Mouse (Mus musculus): ENCODE measurements at regions not wholly inside any gene's neighbourhood (a gene's known extent, or its start where the extent isn't known, plus 50 kb on each side); places are given as distances from the start of the nearest gene placed in this dataset.

- no peak overlapping the region for H3K4me2 ChIP-seq (ENCODE audit: low read depth)
- H3K36me3 ChIP-seq (ENCODE audit: insufficient read depth), result no peaks in the 10 kb centered on the region
- WGBS, result 92% methylated on average over 7 of the region's 7 CpGs
- no peak overlapping the region for H3K4me3 ChIP-seq (ENCODE audit: low read depth, low read length)
- no peak overlapping the region for H3K27ac ChIP-seq (ENCODE audit: low read depth, low read length)
- no peaks in the 10 kb centered on the region for H3K9me3 ChIP-seq (ENCODE audit: low read length)
- ATAC-seq (no peak), DNase-seq (no peak)
- H3K9ac ChIP-seq, result no peak overlapping the region
- no peak for TF ChIP-seq CTCF (IDR thresholded peaks at IDR 0.05; ENCODE audit: low read depth)
- H3K27me3 ChIP-seq (ENCODE audit: insufficient read depth, low read length), result no peaks in the 10 kb centered on the region
- no peaks in the 10 kb centered on the region; the same call in 1 of the 2 replicates for H3K4me1 ChIP-seq (ENCODE audit: insufficient read depth)
Observed at GRCm38 (mm10) chr14:47991546-47991945, 129.1 kb upstream of the Peli2 start.

GRCm38 (mm10) chr14:47992091-47992490 lies 128.5 kb upstream of the Peli2 start:
- no peak overlapping the region for H3K27ac ChIP-seq (ENCODE audit: low read depth, low read length)
- H3K9ac ChIP-seq, result no peak overlapping the region
- no peaks in the 10 kb centered on the region; the same call in 1 of the 2 replicates for H3K4me1 ChIP-seq (ENCODE audit: insufficient read depth)
- no peaks in the 10 kb centered on the region for H3K27me3 ChIP-seq (ENCODE audit: insufficient read depth, low read length)
- H3K4me3 ChIP-seq (ENCODE audit: low read depth, low read length), result no peak overlapping the region
- ATAC-seq, result no peak
- no peaks in the 10 kb centered on the region for H3K36me3 ChIP-seq (ENCODE audit: insufficient read depth)
- no peaks in the 10 kb centered on the region for H3K9me3 ChIP-seq (ENCODE audit: low read length)
- H3K4me2 ChIP-seq (ENCODE audit: low read depth), result no peak overlapping the region
- 84% methylated on average over 5 of the region's 5 CpGs for WGBS
- DNase-seq, result no peak
- TF ChIP-seq CTCF (IDR thresholded peaks at IDR 0.05; ENCODE audit: low read depth), result no peak

- Histone ChIP-seq H3K27me3 (ENCODE audit: insufficient read depth, low read length) (no peaks in the 10 kb centered on the region), H3K4me3 (ENCODE audit: low read depth, low read length) (no peak overlapping the region), H3K36me3 (ENCODE audit: insufficient read depth) (no peaks in the 10 kb centered on the region), H3K4me2 (ENCODE audit: low read depth) (no peak overlapping the region), H3K9me3 (ENCODE audit: low read length) (no peaks in the 10 kb centered on the region), H3K9ac (no peak overlapping the region), H3K4me1 (ENCODE audit: insufficient read depth) (no peaks in the 10 kb centered on the region), H3K27ac (ENCODE audit: low read depth, low read length) (no peak overlapping the region)
- ATAC-seq, result no peak
- no peak for TF ChIP-seq CTCF (IDR thresholded peaks at IDR 0.05; ENCODE audit: low read depth)
- WGBS, result 91% methylated on average over 5 of the region's 5 CpGs
- no peak for DNase-seq
Observed at GRCm38 (mm10) chr14:47992851-47993250, 127.8 kb upstream of the Peli2 start.

- no peak overlapping the region for H3K4me2 ChIP-seq (ENCODE audit: low read depth)
- H3K4me1 ChIP-seq (ENCODE audit: insufficient read depth), result no peaks in the 10 kb centered on the region
- H3K36me3 ChIP-seq (ENCODE audit: insufficient read depth), result no peaks in the 10 kb centered on the region
- H3K9me3 ChIP-seq (ENCODE audit: low read length), result no peaks in the 10 kb centered on the region
- WGBS, result 96% methylated on average over 8 of the region's 8 CpGs
- H3K4me3 ChIP-seq (ENCODE audit: low read depth, low read length), result no peak overlapping the region
- H3K9ac ChIP-seq, result no peak overlapping the region
- H3K27ac ChIP-seq (ENCODE audit: low read depth, low read length), result no peak overlapping the region
- no peak for ATAC-seq
- DNase-seq, result no peak
- no peak for TF ChIP-seq CTCF (IDR thresholded peaks at IDR 0.05; ENCODE audit: low read depth)
- H3K27me3 ChIP-seq (ENCODE audit: insufficient read depth, low read length), result no peaks in the 10 kb centered on the region
Observed at GRCm38 (mm10) chr14:47998936-47999335, 121.7 kb upstream of the Peli2 start.

GRCm38 (mm10) chr14:48005092-48005928 lies 115.3 kb upstream of the Peli2 start:
- Histone ChIP-seq H3K9me3 (ENCODE audit: low read length) (no peaks in the 10 kb centered on the region), H3K27me3 (ENCODE audit: insufficient read depth, low read length) (no peaks in the 10 kb centered on the region), H3K4me2 (ENCODE audit: low read depth) (no peak overlapping the region), H3K4me1 (ENCODE audit: insufficient read depth) (peaks cover 9% of the 10 kb centered on the region; the same call in 1 of the 2 replicates), H3K27ac (ENCODE audit: low read depth, low read length) (peak overlapping the region; percentile 70), H3K9ac (0 out of 2 replicates have a peak overlapping the region, but pooled peaks have one; percentile 22), H3K36me3 (ENCODE audit: insufficient read depth) (no peaks in the 10 kb centered on the region), H3K4me3 (ENCODE audit: low read depth, low read length) (no peak overlapping the region)
- TF ChIP-seq CTCF (IDR thresholded peaks at IDR 0.05; ENCODE audit: low read depth), result no peak
- DNase-seq (peak; percentile 23), ATAC-seq (peak; percentile 74)
- 37% methylated on average over 6 of the region's 6 CpGs for WGBS

DNA sequence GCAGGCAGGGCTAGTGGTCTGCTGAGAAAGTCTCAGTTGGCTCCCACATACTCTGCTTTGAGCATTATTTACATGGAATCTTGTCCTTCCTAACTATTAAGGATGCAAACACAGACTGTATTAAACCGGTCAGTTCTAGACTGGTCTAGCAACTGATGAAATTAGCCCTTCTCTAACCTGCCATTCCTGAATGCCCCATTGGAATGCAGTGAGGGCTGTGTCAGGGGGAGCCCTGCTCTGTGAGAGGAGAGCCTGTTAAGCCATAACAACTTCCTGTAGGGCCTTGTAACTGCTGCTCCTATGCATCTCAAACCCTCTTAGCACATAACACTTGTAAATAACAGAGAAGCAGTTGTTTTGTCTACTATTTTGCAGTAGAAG lies 114.7 kb upstream of the Peli2 start:
- Histone ChIP-seq H3K9me3 (ENCODE audit: low read length) (no peaks in the 10 kb centered on the region), H3K4me3 (ENCODE audit: low read depth, low read length) (no peak overlapping the region), H3K9ac (no peak overlapping the region), H3K4me2 (ENCODE audit: low read depth) (no peak overlapping the region), H3K36me3 (ENCODE audit: insufficient read depth) (no peaks in the 10 kb centered on the region), H3K27me3 (ENCODE audit: insufficient read depth, low read length) (no peaks in the 10 kb centered on the region), H3K4me1 (ENCODE audit: insufficient read depth) (peaks cover 9% of the 10 kb centered on the region; the same call in 1 of the 2 replicates), H3K27ac (ENCODE audit: low read depth, low read length) (no peak overlapping the region)
- no peak for ATAC-seq
- no peak for DNase-seq
- no peak for TF ChIP-seq CTCF (IDR thresholded peaks at IDR 0.05; ENCODE audit: low read depth)
- 62% methylated on average over 1 of the region's 1 CpGs for WGBS

DNA sequence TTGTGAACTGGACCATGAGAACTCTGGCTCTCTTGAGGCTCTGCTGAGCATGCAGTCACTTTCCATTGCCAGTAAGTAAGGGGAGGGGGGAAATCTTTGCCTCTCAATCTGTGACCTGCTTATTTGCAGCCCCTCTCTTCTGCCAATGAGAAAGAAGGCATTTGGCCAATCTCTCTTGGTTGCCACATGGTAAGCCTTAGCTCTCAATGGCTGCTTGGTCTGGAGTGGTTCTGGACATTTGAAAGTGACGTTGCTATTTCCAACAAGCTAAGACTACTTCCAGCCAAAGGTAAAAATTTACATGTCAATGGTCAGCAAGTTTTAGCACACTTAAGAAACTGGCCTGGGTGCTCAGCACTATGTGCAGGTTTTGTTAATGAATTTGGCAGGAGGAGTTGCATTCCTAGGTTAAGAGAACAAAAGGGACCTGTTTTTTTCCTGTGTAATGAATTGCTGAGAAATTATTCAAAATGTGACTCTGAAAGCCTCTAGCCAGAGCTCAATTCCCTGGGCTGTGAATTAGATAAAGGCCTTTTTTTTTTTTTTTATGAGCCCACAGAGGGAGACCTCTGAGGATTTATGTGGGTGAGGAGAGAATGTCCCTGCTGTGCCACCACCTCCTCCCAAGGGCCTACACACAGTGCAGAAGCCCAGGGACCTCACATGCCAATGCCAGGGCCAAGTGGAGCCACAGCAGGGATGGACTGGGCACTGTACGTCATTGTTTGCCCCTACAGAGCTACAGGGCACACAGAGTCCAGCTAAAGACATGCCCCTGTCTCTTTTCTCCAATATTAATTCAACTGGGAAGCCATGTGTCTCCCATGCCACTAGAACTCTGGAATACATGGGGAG lies 108.0 kb upstream of the Peli2 start:
- H3K9me3 ChIP-seq (ENCODE audit: low read length), result no peaks in the 10 kb centered on the region
- H3K4me1 ChIP-seq (ENCODE audit: insufficient read depth), result no peaks in the 10 kb centered on the region
- H3K36me3 ChIP-seq (ENCODE audit: insufficient read depth), result no peaks in the 10 kb centered on the region
- no peaks in the 10 kb centered on the region for H3K27me3 ChIP-seq (ENCODE audit: insufficient read depth, low read length)
- no peak overlapping the region for H3K27ac ChIP-seq (ENCODE audit: low read depth, low read length)
- peak; percentile 65 for DNase-seq
- TF ChIP-seq CTCF (IDR thresholded peaks at IDR 0.05; ENCODE audit: low read depth), result no peak
- 27% methylated on average over 2 of the region's 2 CpGs for WGBS
- no peak overlapping the region for H3K4me2 ChIP-seq (ENCODE audit: low read depth)
- no peak overlapping the region for H3K4me3 ChIP-seq (ENCODE audit: low read depth, low read length)
- no peak overlapping the region for H3K9ac ChIP-seq
- peak; percentile 82 for ATAC-seq
